Mouse (Mus musculus) left cerebral cortex, postnatal 25 days (tissue): ENCODE measurements around the gene Ptgdr. TPM values are rescaled to one million over a fixed set of nuclear protein-coding genes. Genes with fewer than 3 reads are reported as not detected.
"Not testable (repeated sequence)": the region's sequence is repeated elsewhere in the genome, so short reads cannot be mapped to it uniquely, and the experiment has no call there.

Experiments used
- DNase-seq, 2 experiments: peaks; one replicate each; pipeline ENCODE4 v3.0.0; 2022; ENCODE audit warnings: low spot score in 2 of 2, mixed read lengths in 1 of 2
- intact Hi-C: fragments of 180-260 bp; cut with DNase I; formaldehyde crosslinking; loops from one replicate; pipeline ENCODE4 v1.15.1; 2025
- total RNA-seq, 2 experiments: library from RNA; stranded (reverse); gene quantifications; 2 replicates each; pipeline ENCODE4 v1.2.3; 2021

Gene Ptgdr
- total RNA-seq, 2 experiments from 2014 or later = 0.69 to 0.71 TPM

DNA sequence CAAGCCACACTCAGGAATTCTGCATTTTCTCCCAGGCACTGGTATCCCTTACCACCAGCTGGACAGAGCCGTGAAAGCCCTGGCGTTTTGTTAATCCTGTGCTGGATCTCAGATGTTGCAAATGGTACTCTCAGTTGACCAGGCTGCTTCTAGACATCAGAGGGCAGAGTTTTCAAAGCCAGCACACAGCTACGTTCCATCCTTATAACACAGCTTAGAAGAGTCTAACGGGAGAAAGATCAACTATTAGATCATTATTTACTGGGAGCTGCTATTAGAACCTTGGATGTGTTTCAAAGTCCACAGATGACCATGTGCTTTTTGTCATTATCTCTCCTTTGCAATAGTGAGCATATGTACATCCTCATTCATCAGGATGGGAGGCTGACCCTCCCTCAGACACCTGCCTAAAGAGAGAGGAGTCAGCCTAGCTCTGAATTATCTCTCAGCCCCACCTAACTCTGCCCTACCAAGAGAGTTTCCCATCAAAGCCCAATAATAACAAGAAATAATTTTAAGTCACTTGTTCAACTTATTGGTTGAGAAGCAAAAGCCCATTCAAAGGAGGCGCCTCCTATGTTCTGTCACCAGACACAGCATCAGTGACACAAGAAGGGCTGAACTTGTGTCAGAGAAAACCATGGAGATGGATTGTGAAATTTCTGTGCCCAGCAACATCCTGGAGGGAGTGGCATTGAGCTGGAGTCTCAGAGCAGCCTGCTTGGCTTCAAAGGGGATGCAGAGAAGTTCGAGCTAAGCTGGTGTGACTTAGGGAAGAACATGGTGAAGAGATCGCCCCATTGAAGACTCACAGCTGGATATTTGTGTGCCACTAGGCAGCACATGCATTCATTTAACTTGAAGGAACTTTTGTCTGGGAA is 37.8 kb downstream of the Ptgdr start:
- DNase-seq = no peak
- intact Hi-C loops = no loop called here

DNA sequence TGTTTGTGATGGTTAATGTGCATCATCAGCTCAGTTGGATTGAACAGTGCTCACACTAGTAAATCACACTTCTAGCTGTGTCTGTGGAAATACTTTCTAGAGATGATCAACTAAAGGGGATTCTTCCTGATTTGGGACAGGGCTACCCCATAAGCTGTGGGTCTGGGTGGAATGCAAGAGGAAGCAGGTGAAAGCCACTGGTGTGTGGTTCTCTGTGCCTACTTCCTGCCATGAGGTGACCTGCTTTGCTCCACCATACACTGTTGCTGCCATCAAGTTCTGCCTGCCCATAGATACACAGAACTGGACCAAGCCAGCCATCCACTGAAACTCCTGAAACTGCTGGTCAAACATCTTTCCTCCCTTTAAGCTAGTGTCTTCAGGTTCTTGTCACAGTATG is 46.0 kb downstream of the Ptgdr start:
- not testable (repeated sequence) for DNase-seq

More for the DNA sequence above, 46.0 kb downstream of the Ptgdr start:
- intact Hi-C loops = not testable (repeated sequence)

Other genes starting within 250 kb of the Ptgdr start
- gene Gm5624, start 231.4 kb downstream of the Ptgdr start, total RNA-seq = not detected
- not detected for gene Gm8257, start 152.9 kb downstream of the Ptgdr start, total RNA-seq
- gene Gm8267, start 109.0 kb downstream of the Ptgdr start, total RNA-seq = not detected
- under 1 TPM; 0.16 to 0.30 TPM for gene Ptger2, start 128.8 kb upstream of the Ptgdr start, total RNA-seq